Mouse (Mus musculus): ENCODE measurements at regions not wholly inside any gene's neighbourhood (a gene's known extent, or its start where the extent isn't known, plus 50 kb on each side); places are given as distances from the start of the nearest gene placed in this dataset.

- TF ChIP-seq CTCF (IDR thresholded peaks at IDR 0.05; ENCODE audit: control insufficient read depth, insufficient read depth, low read length) = no peak
- TF ChIP-seq POLR2A (IDR thresholded peaks at IDR 0.05; ENCODE audit: borderline replicate concordance, control insufficient read depth, low read depth, low read length) = no peak
These were observed 349.0 kb downstream of the Ptpru start for GRCm38 (mm10) chr4:131489056-131489455.

Data from bone marrow, adult 2 months (tissue).